ENCODE assay signal across 9 mouse cellular contexts in the genomic region with DNA sequence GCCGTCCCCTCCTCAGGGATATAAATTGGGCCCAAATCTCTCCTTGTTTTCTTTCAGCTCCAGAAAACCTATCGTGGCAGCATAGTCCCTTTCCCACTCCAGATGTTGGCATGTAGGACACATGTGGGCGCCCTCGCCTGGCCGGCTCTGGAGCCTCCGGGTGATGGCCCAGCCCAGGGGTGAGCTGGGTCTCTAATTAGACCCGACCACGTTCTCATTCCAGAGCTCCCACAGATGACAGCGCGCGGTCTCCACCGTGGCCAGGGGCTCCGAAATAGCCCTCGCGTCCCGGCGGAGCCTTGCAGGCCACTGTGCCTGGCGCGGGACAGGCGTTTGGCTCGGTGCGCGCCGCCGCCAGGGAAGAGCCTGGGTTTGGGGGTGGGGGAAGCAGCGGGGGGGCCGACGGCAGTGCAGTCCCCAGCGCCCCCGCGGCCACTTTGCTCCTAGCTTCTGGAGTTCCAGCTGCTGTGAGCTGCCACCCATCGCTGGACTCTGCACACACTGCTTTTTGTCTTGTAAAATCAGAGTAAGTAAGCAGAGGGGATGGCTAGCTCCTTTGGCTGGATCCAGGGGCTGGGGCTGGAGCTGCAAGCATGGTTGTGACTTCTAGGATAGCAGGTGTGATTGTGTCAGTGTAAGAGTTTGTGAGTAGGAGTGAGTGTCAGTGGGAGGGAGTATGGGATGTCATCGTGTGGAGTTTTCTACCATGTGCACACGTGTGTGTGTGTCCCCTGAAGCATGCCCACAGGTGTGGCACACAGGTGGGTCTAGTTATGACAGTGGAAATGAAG. TPM values are rescaled to one million over a fixed set of nuclear protein-coding genes. Genes with fewer than 3 reads are reported as not detected.
A peak's percentile ranks its signal among the peaks of the same experiment; 100 is the strongest.
DNase-seq lines count a peak whose midpoint lies in the region; ATAC-seq and TF ChIP-seq lines count a peak whose summit lies in the region.
"Had no signal": no experiment of that assay in that cellular context is flagged by ENCODE, and none has a peak within 500 bp of the region (broad histone marks: within the 10 kb centered on the region; RNA-seq: fewer than 3 reads in every experiment).

No protein-coding gene starts in this region.

- H3K9me3 ChIP-seq in heart, embryonic 13.5 days, result no peaks in the 10 kb centered on the region
- H3K9me3 ChIP-seq in kidney, postnatal 0 days (replicated peaks; ENCODE audit: low read length), result no peaks in the 10 kb centered on the region
- H3K9me3 ChIP-seq in midbrain, embryonic 12.5 days, result no peaks in the 10 kb centered on the region

- peaks cover 13% of the 10 kb centered on the region for H3K4me1 ChIP-seq in heart, embryonic 13.5 days
- 0 out of 2 replicates have a peak, but pooled peaks cover 5% of the 10 kb centered on the region for H3K4me1 ChIP-seq in kidney, postnatal 0 days (replicated peaks; ENCODE audit: insufficient read depth, low read length)
- peaks cover 7% of the 10 kb centered on the region for H3K4me1 ChIP-seq in midbrain, embryonic 12.5 days

- no peaks in the 10 kb centered on the region for H3K36me3 ChIP-seq in heart, embryonic 13.5 days
- H3K36me3 ChIP-seq in kidney, postnatal 0 days (ENCODE audit: insufficient read depth, low read length), result no peaks in the 10 kb centered on the region
- H3K36me3 ChIP-seq in midbrain, embryonic 12.5 days, result no peaks in the 10 kb centered on the region

- H3K27me3 ChIP-seq in heart, embryonic 13.5 days (replicated peaks), result peaks cover 22% of the 10 kb centered on the region
- H3K27me3 ChIP-seq in kidney, postnatal 0 days (ENCODE audit: insufficient read depth, low read length), result no peaks in the 10 kb centered on the region
- peaks cover 25% of the 10 kb centered on the region for H3K27me3 ChIP-seq in midbrain, embryonic 12.5 days

- H3K27ac ChIP-seq in heart, embryonic 13.5 days (replicated peaks), result no peak overlapping the region
- no peak overlapping the region for H3K27ac ChIP-seq in kidney, postnatal 0 days
- no peak overlapping the region for H3K27ac ChIP-seq in midbrain, embryonic 12.5 days (replicated peaks)

- peak overlapping the region; percentile 70 for H3K9ac ChIP-seq in heart, embryonic 13.5 days
- H3K9ac ChIP-seq in kidney, postnatal 0 days (ENCODE audit: low read depth, low read length), result 0 out of 2 replicates have a peak overlapping the region, but pooled peaks have one; percentile 27
- H3K9ac ChIP-seq in midbrain, embryonic 12.5 days (replicated peaks), result peak overlapping the region; percentile 41; the same call in 1 of the 2 replicates

- DNase-seq in gastrocnemius, postnatal 10 days, result peak; percentile 21
- DNase-seq in gastrocnemius, postnatal 14 days, result no peak
- peak; percentile 24 to 55 for DNase-seq in adrenal gland, postnatal 36 days
- DNase-seq in kidney, postnatal 0 days (ENCODE audit: low spot score), result no peak
- DNase-seq in c-Kit-positive CD71-positive TER-119-positive erythroid progenitor cells, embryonic 14.5 days (ENCODE audit: low spot score), result no peak
- DNase-seq in thymus, postnatal 36 days, result no peak

- peak overlapping the region; percentile 48 for H3K4me3 ChIP-seq in heart, embryonic 13.5 days
- peak overlapping the region; percentile 28 for H3K4me3 ChIP-seq in kidney, postnatal 0 days (replicated peaks; ENCODE audit: low read depth, low read length)
- peak overlapping the region; percentile 40 for H3K4me3 ChIP-seq in midbrain, embryonic 12.5 days

- peak; percentile 28; the same call in 1 of the 2 replicates for ATAC-seq in heart, embryonic 13.5 days (ENCODE audit: extremely low read depth, insufficient number of reproducible peaks, low FRiP score, low TSS enrichment)
- no peak for ATAC-seq in kidney, postnatal 0 days (replicated peaks; ENCODE audit: low FRiP score, low read depth)
- 0 out of 2 replicates have a peak, but pooled peaks have one; percentile 62 for ATAC-seq in midbrain, embryonic 12.5 days (ENCODE audit: low FRiP score, low read depth)

- peak; percentile 30; the same call in 1 of the 2 replicates for TF ChIP-seq CTCF in kidney, postnatal 0 days (IDR thresholded peaks at IDR 0.05; ENCODE audit: low read depth)

- peak overlapping the region; percentile 76 for H3K4me2 ChIP-seq in heart, embryonic 13.5 days
- H3K4me2 ChIP-seq in kidney, postnatal 0 days (ENCODE audit: low read length), result peak overlapping the region; percentile 62
- peak overlapping the region; percentile 79 for H3K4me2 ChIP-seq in midbrain, embryonic 12.5 days (replicated peaks)

- intact Hi-C loops in gastrocnemius, postnatal 14 days (cut with DNase I; ENCODE audit: low total_unique reads), result no loop called here

- WGBS in heart, embryonic 13.5 days, result 5% methylated on average over 34 of the region's 34 CpGs
- WGBS in kidney, postnatal 0 days, result 3% methylated on average over 34 of the region's 34 CpGs
- 4% methylated on average over 31 of the region's 34 CpGs for WGBS in midbrain, embryonic 12.5 days

RNA-seq across cellular contexts. Expression of a gene that starts 2.2 kb away (rescaled TPM):
- 1 to 10 TPM; 3.9 to 6.1 TPM for total RNA-seq in gastrocnemius, postnatal 10 days (2021)
- 1 to 10 TPM; 1.0 to 3.4 TPM for total RNA-seq in gastrocnemius, postnatal 14 days (2021)
- 1 to 10 TPM; 1.3 TPM for total RNA-seq in adrenal gland, postnatal 36 days (2021)
- 4.3 and 5.2 TPM in 2 replicates for polyA plus RNA-seq in heart, embryonic 13.5 days (2015; fragmentation: Nextera tagmentation; extraction: Ambion mirVana)
- polyA plus RNA-seq in kidney, postnatal 0 days (2015; fragmentation: Nextera tagmentation; extraction: Ambion mirVana), result 3.5 and 4.2 TPM in 2 replicates
- polyA plus RNA-seq in midbrain, embryonic 12.5 days (2016; fragmentation: Nextera tagmentation; extraction: Ambion mirVana), result 1.3 and 1.8 TPM in 2 replicates

RNA-seq across cellular contexts. Expression of a gene that starts 27.2 kb away (rescaled TPM):
- total RNA-seq in gastrocnemius, postnatal 10 days (2021), result not detected
- not detected for total RNA-seq in gastrocnemius, postnatal 14 days (2021)
- total RNA-seq in adrenal gland, postnatal 36 days (2021), result not detected
- polyA plus RNA-seq in heart, embryonic 13.5 days (2015; fragmentation: Nextera tagmentation; extraction: Ambion mirVana), result 0.15 TPM in 1 of 2 replicates, not detected in the other
- 0.14 TPM in 1 of 2 replicates, not detected in the other for polyA plus RNA-seq in kidney, postnatal 0 days (2015; fragmentation: Nextera tagmentation; extraction: Ambion mirVana)
- 0.75 TPM in 1 of 2 replicates, not detected in the other for polyA plus RNA-seq in midbrain, embryonic 12.5 days (2016; fragmentation: Nextera tagmentation; extraction: Ambion mirVana)
- polyA plus RNA-seq: spleen, adult 2 months had no signal

Comparison
In these comparisons a context has a peak if more than half of its experiments do, and no peak if none do; other contexts are left out.
1. DNase-seq: peak in gastrocnemius, postnatal 10 days (single experiment) and adrenal gland, postnatal 36 days (2 of 2); none in gastrocnemius, postnatal 14 days (single experiment), kidney, postnatal 0 days (single experiment), c-Kit-positive CD71-positive TER-119-positive erythroid progenitor cells, embryonic 14.5 days (single experiment) and thymus, postnatal 36 days (0 of 2).
2. Peak in every context shown above with its lines, with median percentiles within 50 percentile points of each other: H3K4me2 ChIP-seq, H3K4me3 ChIP-seq and H3K9ac ChIP-seq.